Mouse (Mus musculus) thymus, adult 2 months (tissue): ENCODE results near the gene Nipsnap2. TPM values are rescaled to one million over a fixed set of nuclear protein-coding genes. Genes with fewer than 3 reads are reported as not detected.

Source experiments
- DNase-seq: peaks from one replicate; pipeline ENCODE4 v3.0.0; 2021
- H3K27ac ChIP-seq: fragments of 200-500 bp; 2 replicates; pipeline ENCODE4 v1.5.1; 2012; ENCODE audit warnings: low read length, control low read depth; ENCODE audit not compliant: control insufficient read depth, insufficient read depth
- H3K27me3 ChIP-seq: fragments of 200-500 bp; 2 replicates; pipeline ENCODE4 v1.6.1; 2012; ENCODE audit warnings: mild to moderate bottlenecking, low read length, moderate library complexity, mixed read lengths; ENCODE audit not compliant: control insufficient read depth, insufficient read depth
- H3K36me3 ChIP-seq: fragments of 200-500 bp; 2 replicates; pipeline ENCODE4 v1.6.1; 2012; ENCODE audit warnings: mild to moderate bottlenecking, low read length, moderate library complexity; ENCODE audit not compliant: control insufficient read depth, insufficient read depth
- H3K4me1 ChIP-seq: fragments of 200-500 bp; replicated peaks from 2 replicates; pipeline ENCODE4 v1.6.1; 2012; ENCODE audit warnings: low read length; ENCODE audit not compliant: control insufficient read depth, insufficient read depth
- H3K4me3 ChIP-seq: fragments of 200-500 bp; 2 replicates; pipeline ENCODE4 v1.5.1; 2012; ENCODE audit warnings: mild to moderate bottlenecking, low read length, control low read depth, moderate library complexity; ENCODE audit not compliant: control insufficient read depth, insufficient read depth
- CTCF ChIP-seq: fragments of 200-500 bp; IDR thresholded peaks from 2 replicates; pipeline ENCODE4 v1.5.1; 2012; ENCODE audit warnings: mild to moderate bottlenecking, control low read depth, low read length, moderate library complexity, borderline replicate concordance; ENCODE audit not compliant: control insufficient read depth, poor library complexity, insufficient read depth; ENCODE audit errors: extremely low read depth
- POLR2A ChIP-seq: fragments of 200-500 bp; IDR thresholded peaks from 2 replicates; pipeline ENCODE4 v1.6.1; 2012; ENCODE audit warnings: mild to moderate bottlenecking, low read length, control low read depth, moderate library complexity; ENCODE audit not compliant: control insufficient read depth, poor library complexity, insufficient read depth; ENCODE audit errors: extremely low read depth
- WGBS: fragments of 180-500 bp; shearing (Covaris S2); methylation state at CpG from one replicate; pipeline ENCODE4 v1.1.7; 2018; 5-methylcytosine and 5-hydroxymethylcytosine counted together
- polyA plus RNA-seq: library from polyadenylated mRNA; depleted of rRNA; stranded (reverse); fragments of >200 nt; gene quantifications from 2 replicates; pipeline ENCODE4 v1.2.3, GENCODE M21; 2012

Nipsnap2 gene
- polyA plus RNA-seq, 1 experiment, result 45.9 TPM

- 46% methylated on average over 11 of the region's 11 CpGs for WGBS
- H3K36me3 ChIP-seq, result no peaks in the 10 kb centered on the region
- DNase-seq, result no peak
- H3K4me3 ChIP-seq, result peak overlapping the region; percentile 100
- TF ChIP-seq POLR2A (no peak), CTCF (no peak)
- H3K27me3 ChIP-seq, result no peaks in the 10 kb centered on the region
- no peak overlapping the region for H3K27ac ChIP-seq
- H3K4me1 ChIP-seq, result peaks cover 5% of the 10 kb centered on the region; the same call in 1 of the 2 replicates
Observed at GRCm38 (mm10) chr5:129778348-129778995, 53.6 kb downstream of the Nipsnap2 start.

GRCm38 (mm10) chr5:129778996-129779716 lies 54.3 kb downstream of the Nipsnap2 start:
- no peaks in the 10 kb centered on the region for H3K27me3 ChIP-seq
- peak; percentile 71 for DNase-seq
- peaks cover 5% of the 10 kb centered on the region; the same call in 1 of the 2 replicates for H3K4me1 ChIP-seq
- no peaks in the 10 kb centered on the region for H3K36me3 ChIP-seq
- H3K4me3 ChIP-seq, result peak overlapping the region; percentile 100
- peak; percentile 42; the same call in 1 of the 2 replicates for TF ChIP-seq CTCF
- no peak for TF ChIP-seq POLR2A
- WGBS, result 2% methylated on average over 32 of the region's 32 CpGs
- peak overlapping the region; percentile 1; the same call in 1 of the 2 replicates for H3K27ac ChIP-seq

GRCm38 (mm10) chr5:129780131-129780530 lies 55.3 kb downstream of the Nipsnap2 start:
- DNase-seq, result no peak
- 93% methylated on average over 3 of the region's 3 CpGs for WGBS

GRCm38 (mm10) chr5:129782211-129782610 lies 57.3 kb downstream of the Nipsnap2 start:
- H3K4me1 ChIP-seq, result peaks cover 8% of the 10 kb centered on the region
- TF ChIP-seq POLR2A, result no peak
- H3K4me3 ChIP-seq, result no peak overlapping the region
- no peak for DNase-seq
- H3K27ac ChIP-seq, result no peak overlapping the region
- no peaks in the 10 kb centered on the region for H3K27me3 ChIP-seq
- no peaks in the 10 kb centered on the region for H3K36me3 ChIP-seq
- 50% methylated on average over 3 of the region's 3 CpGs for WGBS

More at GRCm38 (mm10) chr5:129780131-129780530, 55.3 kb downstream of the Nipsnap2 start:
- TF ChIP-seq POLR2A, result no peak
- H3K27ac ChIP-seq, result no peak overlapping the region
- H3K4me1 ChIP-seq, result peaks cover 5% of the 10 kb centered on the region; the same call in 1 of the 2 replicates
- no peaks in the 10 kb centered on the region for H3K36me3 ChIP-seq
- no peak overlapping the region for H3K4me3 ChIP-seq
- H3K27me3 ChIP-seq, result no peaks in the 10 kb centered on the region

- TF ChIP-seq CTCF, result no peak
- no peak for TF ChIP-seq POLR2A
- no peak overlapping the region for H3K4me3 ChIP-seq
- WGBS, result 95% methylated on average over 5 of the region's 5 CpGs
- H3K27ac ChIP-seq, result no peak overlapping the region
- H3K4me1 ChIP-seq, result peaks cover 2% of the 10 kb centered on the region; the same call in 1 of the 2 replicates
- no peak for DNase-seq
- H3K36me3 ChIP-seq, result peaks cover 17% of the 10 kb centered on the region
- H3K27me3 ChIP-seq, result no peaks in the 10 kb centered on the region
Observed at GRCm38 (mm10) chr5:129785235-129785870, 60.5 kb downstream of the Nipsnap2 start.

- Histone ChIP-seq H3K27me3 (no peaks in the 10 kb centered on the region), H3K4me1 (peaks cover 2% of the 10 kb centered on the region; the same call in 1 of the 2 replicates), H3K27ac (peak overlapping the region; percentile 37), H3K36me3 (peaks cover 23% of the 10 kb centered on the region), H3K4me3 (no peak overlapping the region)
- DNase-seq, result no peak
- WGBS, result 84% methylated on average over 6 of the region's 6 CpGs
- TF ChIP-seq CTCF, result no peak
- TF ChIP-seq POLR2A, result no peak
Observed at GRCm38 (mm10) chr5:129786161-129786560, 61.3 kb downstream of the Nipsnap2 start.
